ENCODE assay signal across 11 mouse cellular contexts in genomic region chr11:66609733-66610132, GRCm38 (mm10).
"Had no signal": no experiment of that assay in that cellular context is flagged by ENCODE, and none has a peak within 500 bp of the region (broad histone marks: within the 10 kb centered on the region; RNA-seq: fewer than 3 reads in every experiment).

No protein-coding gene starts in this region.

- ATAC-seq: midbrain, embryonic 16.5 days had no signal

- DNase-seq: lung, adult 18-20 months; lung, embryonic 14.5 days; lung, postnatal 10 days; lung, postnatal 4 days; midbrain, embryonic 14.5 days; retina, postnatal 1 day; spleen, adult 18-20 months; thymus, adult 2 months; thymus, postnatal 25 days; thymus, postnatal 4 days had no signal
